Mouse (Mus musculus): ENCODE measurements around the gene Hyou1.
"Not testable (repeated sequence)": the region's sequence is repeated elsewhere in the genome, so short reads cannot be mapped to it uniquely, and the experiment has no call there.

Gene Hyou1

GRCm38 (mm10) chr9:44379054-44379834 is at the start of gene Hyou1:
TSS of gene Hyou1 (plus strand) at chr9:44379490.
- peak; percentile 98 for DNase-seq (ENCODE audit: low read depth, low spot score)

- DNase-seq (ENCODE audit: low read depth, low spot score): no peak
Observed at GRCm38 (mm10) chr9:44330736-44331135, 48.6 kb upstream of the Hyou1 start.

GRCm38 (mm10) chr9:44332918-44333638 is 46.2 kb upstream of the Hyou1 start:
- peak; percentile 97 for DNase-seq (ENCODE audit: low read depth, low spot score)

- peak; percentile 100 for DNase-seq (ENCODE audit: low read depth, low spot score)
Observed at GRCm38 (mm10) chr9:44334396-44335330, 44.6 kb upstream of the Hyou1 start, which contains the start of gene H2afx. TSS of gene H2afx (plus strand) at chr9:44334694.

GRCm38 (mm10) chr9:44335331-44336092 is 43.8 kb upstream of the Hyou1 start:
- peak; percentile 57 for DNase-seq (ENCODE audit: low read depth, low spot score)

- DNase-seq (ENCODE audit: low read depth, low spot score): peak; percentile 34
Observed at GRCm38 (mm10) chr9:44336093-44336406, 43.2 kb upstream of the Hyou1 start.

GRCm38 (mm10) chr9:44336513-44336912 is 42.8 kb upstream of the Hyou1 start:
- not testable (repeated sequence) for DNase-seq (ENCODE audit: low read depth, low spot score)

GRCm38 (mm10) chr9:44336964-44337363 is 42.3 kb upstream of the Hyou1 start:
- DNase-seq (ENCODE audit: low read depth, low spot score): peak; percentile 33

- DNase-seq (ENCODE audit: low read depth, low spot score): peak; percentile 57
Observed at GRCm38 (mm10) chr9:44337436-44338169, 41.7 kb upstream of the Hyou1 start.

- no peak for DNase-seq (ENCODE audit: low read depth, low spot score)
Observed at GRCm38 (mm10) chr9:44338574-44338973, 40.7 kb upstream of the Hyou1 start.

GRCm38 (mm10) chr9:44341487-44341886 is 37.8 kb upstream of the Hyou1 start:
- DNase-seq (ENCODE audit: low read depth, low spot score): no peak

GRCm38 (mm10) chr9:44342173-44342572 is 37.1 kb upstream of the Hyou1 start:
- no peak for DNase-seq (ENCODE audit: low read depth, low spot score)

GRCm38 (mm10) chr9:44342605-44343004 is 36.7 kb upstream of the Hyou1 start:
- DNase-seq (ENCODE audit: low read depth, low spot score): no peak

GRCm38 (mm10) chr9:44343290-44343689 is 36.0 kb upstream of the Hyou1 start:
- DNase-seq (ENCODE audit: low read depth, low spot score): no peak

- peak; percentile 93 for DNase-seq (ENCODE audit: low read depth, low spot score)
Observed at GRCm38 (mm10) chr9:44343781-44344421, 35.4 kb upstream of the Hyou1 start, which contains the start of gene Hmbs. TSS of gene Hmbs (minus strand) at chr9:44344228.

- peak; percentile 62 for DNase-seq (ENCODE audit: low read depth, low spot score)
Observed at GRCm38 (mm10) chr9:44345570-44346433, 33.5 kb upstream of the Hyou1 start.

GRCm38 (mm10) chr9:44347166-44347565 is 32.1 kb upstream of the Hyou1 start:
- DNase-seq (ENCODE audit: low read depth, low spot score): peak; percentile 22

- DNase-seq (ENCODE audit: low read depth, low spot score): peak; percentile 67
Observed at GRCm38 (mm10) chr9:44347621-44348020, 31.7 kb upstream of the Hyou1 start.

- peak; percentile 68 for DNase-seq (ENCODE audit: low read depth, low spot score)
Observed at GRCm38 (mm10) chr9:44348546-44348945, 30.7 kb upstream of the Hyou1 start.

Data from R1 (cell line).